Mouse (Mus musculus) liver, adult 2 months (tissue): ENCODE measurements around the gene Calm1.
"Not testable (repeated sequence)": the region's sequence is repeated elsewhere in the genome, so short reads cannot be mapped to it uniquely, and the experiment has no call there.

Source experiments
- CTCF ChIP-seq: fragments of 200-500 bp; IDR thresholded peaks from 2 replicates; pipeline ENCODE4 v1.5.1; 2011; ENCODE audit warnings: low read depth, low read length, control low read depth
- POLR2A ChIP-seq: fragments of 200-500 bp; IDR thresholded peaks from 2 replicates; pipeline ENCODE4 v1.6.1; 2011; ENCODE audit warnings: low read length, control low read depth; ENCODE audit not compliant: insufficient read depth; ENCODE audit errors: extremely low read depth

GRCm38 (mm10) chr12:100184976-100185375, 14.3 kb upstream of the Calm1 start:
- not testable (repeated sequence) for TF ChIP-seq CTCF, POLR2A
